Mouse (Mus musculus) lung, adult 2 months (tissue): ENCODE measurements around the gene Slc7a5. TPM values are rescaled to one million over a fixed set of nuclear protein-coding genes. Genes with fewer than 3 reads are reported as not detected.

ENCODE experiments used
- DNase-seq: peaks from one replicate; pipeline ENCODE4 v3.0.0; 2022
- H3K4me1 ChIP-seq: fragments of 200-500 bp; 2 replicates; pipeline ENCODE4 v1.6.1; 2011; ENCODE audit warnings: low read length; ENCODE audit not compliant: control insufficient read depth, insufficient read depth
- H3K4me3 ChIP-seq: fragments of 200-500 bp; replicated peaks from 2 replicates; pipeline ENCODE3; 2011; ENCODE audit warnings: low read depth, mild to moderate bottlenecking, control low read depth, low read length; ENCODE audit errors: extremely low read depth
- CTCF ChIP-seq: fragments of 200-500 bp; IDR thresholded peaks from 2 replicates; pipeline ENCODE4 v1.5.1; 2011; ENCODE audit warnings: mild to moderate bottlenecking, low read length, control low read depth; ENCODE audit not compliant: insufficient read depth
- POLR2A ChIP-seq: fragments of 200-500 bp; IDR thresholded peaks from 2 replicates; pipeline ENCODE4 v1.6.1; 2011; ENCODE audit warnings: low read depth, mild to moderate bottlenecking, control low read depth, low read length, borderline replicate concordance; ENCODE audit errors: extremely low read depth
- WGBS: fragments of 180-500 bp; shearing (Covaris S2); methylation state at CpG from one replicate; pipeline ENCODE4 v1.1.7; 2018; 5-methylcytosine and 5-hydroxymethylcytosine counted together
- polyA plus RNA-seq: library from polyadenylated mRNA; depleted of rRNA; stranded (reverse); fragments of >200 nt; gene quantifications from 2 replicates; pipeline ENCODE4 v1.2.3, GENCODE M21; 2012

Slc7a5 gene
- polyA plus RNA-seq, 1 experiment = 12.1 TPM

GRCm38 (mm10) chr8:121899180-121900044, 8.1 kb downstream of the Slc7a5 start:
- no peak for DNase-seq
- WGBS = 82% methylated on average over 18 of the region's 18 CpGs
- peaks cover 2% of the 10 kb centered on the region; the same call in 1 of the 2 replicates for H3K4me1 ChIP-seq
- no peak overlapping the region for H3K4me3 ChIP-seq
- TF ChIP-seq POLR2A = no peak
- no peak for TF ChIP-seq CTCF

GRCm38 (mm10) chr8:121898401-121898931, 9.0 kb downstream of the Slc7a5 start:
- WGBS = 14% methylated on average over 4 of the region's 4 CpGs
- Histone ChIP-seq H3K4me1 (peaks cover 2% of the 10 kb centered on the region; the same call in 1 of the 2 replicates), H3K4me3 (no peak overlapping the region)
- DNase-seq = peak; percentile 68
- TF ChIP-seq POLR2A (no peak), CTCF (no peak)

- TF ChIP-seq POLR2A (no peak), CTCF (no peak)
- 27% methylated on average over 7 of the region's 7 CpGs for WGBS
- Histone ChIP-seq H3K4me3 (no peak overlapping the region), H3K4me1 (peaks cover 2% of the 10 kb centered on the region; the same call in 1 of the 2 replicates)
- no peak for DNase-seq
These were observed 9.6 kb downstream of the Slc7a5 start for GRCm38 (mm10) chr8:121897871-121898381.

- Histone ChIP-seq H3K4me1 (peaks cover 2% of the 10 kb centered on the region; the same call in 1 of the 2 replicates), H3K4me3 (no peak overlapping the region)
- TF ChIP-seq POLR2A (no peak), CTCF (no peak)
- WGBS = 70% methylated on average over 9 of the region's 9 CpGs
- no peak for DNase-seq
These were observed 10.3 kb downstream of the Slc7a5 start for GRCm38 (mm10) chr8:121897205-121897604.

GRCm38 (mm10) chr8:121896476-121897145, 10.9 kb downstream of the Slc7a5 start:
- Histone ChIP-seq H3K4me3 (no peak overlapping the region), H3K4me1 (peaks cover 2% of the 10 kb centered on the region; the same call in 1 of the 2 replicates)
- WGBS = 65% methylated on average over 12 of the region's 12 CpGs
- no peak for DNase-seq
- no peak for TF ChIP-seq CTCF
- TF ChIP-seq POLR2A = no peak

GRCm38 (mm10) chr8:121895910-121896309, 11.6 kb downstream of the Slc7a5 start:
- Histone ChIP-seq H3K4me1 (peaks cover 2% of the 10 kb centered on the region; the same call in 1 of the 2 replicates), H3K4me3 (no peak overlapping the region)
- WGBS = 64% methylated on average over 7 of the region's 7 CpGs
- no peak for DNase-seq
- no peak for TF ChIP-seq POLR2A
- no peak for TF ChIP-seq CTCF

GRCm38 (mm10) chr8:121892875-121893274, 14.6 kb downstream of the Slc7a5 start:
- Histone ChIP-seq H3K4me3 (no peak overlapping the region), H3K4me1 (0 out of 2 replicates have a peak, but pooled peaks cover under 1% of the 10 kb centered on the region)
- DNase-seq = no peak
- no peak for TF ChIP-seq CTCF
- WGBS = 76% methylated on average over 5 of the region's 5 CpGs

- Histone ChIP-seq H3K4me1 (no peaks in the 10 kb centered on the region), H3K4me3 (no peak overlapping the region)
- 72% methylated on average over 15 of the region's 15 CpGs for WGBS
- DNase-seq = no peak
- TF ChIP-seq CTCF (no peak), POLR2A (no peak)
These were observed 17.4 kb downstream of the Slc7a5 start for GRCm38 (mm10) chr8:121889810-121890785.

- DNase-seq = no peak
- TF ChIP-seq CTCF (no peak), POLR2A (no peak)
- 82% methylated on average over 1 of the region's 1 CpGs for WGBS
- Histone ChIP-seq H3K4me1 (no peaks in the 10 kb centered on the region), H3K4me3 (no peak overlapping the region)
These were observed 18.2 kb downstream of the Slc7a5 start for GRCm38 (mm10) chr8:121889317-121889716.
